Mouse (Mus musculus): Measurements from ENCODE around the gene Sec14l3.

- no peak for TF ChIP-seq CTCF (IDR thresholded peaks at IDR 0.05; ENCODE audit: control insufficient read depth, insufficient read depth, insufficient read length)
- TF ChIP-seq CEBPB (IDR thresholded peaks at IDR 0.05; ENCODE audit: low read depth) = no peak
- no peak for TF ChIP-seq USF1 (IDR thresholded peaks at IDR 0.05; ENCODE audit: low read depth)
- no peak for TF ChIP-seq FOSL1 (IDR thresholded peaks at IDR 0.05; ENCODE audit: insufficient read depth, low read length, poor library complexity, severe bottlenecking)
- TF ChIP-seq MAX (IDR thresholded peaks at IDR 0.05) = no peak
- no peak for TF ChIP-seq MYOD1 (IDR thresholded peaks at IDR 0.05; ENCODE audit: control insufficient read depth, insufficient read length, low read depth)
- TF ChIP-seq MYOG (IDR thresholded peaks at IDR 0.05; ENCODE audit: control insufficient read depth, extremely low read depth, insufficient read length) = no peak
Observed at GRCm38 (mm10) chr11:4023321-4023720, 41.3 kb upstream of the Sec14l3 start.

All from C2C12 (cell line).